Comparison of ENCODE assay signal across 8 mouse cellular contexts in genomic region chr12:80366004-80366480, GRCm38 (mm10).
A peak's percentile ranks its signal among the peaks of the same experiment; 100 is the strongest.
DNase-seq lines count a peak whose midpoint lies in the region; ATAC-seq and TF ChIP-seq lines count a peak whose summit lies in the region.

No protein-coding gene starts in this region.

- intact Hi-C loops in gastrocnemius, adult 2 months (cut with DNase I): no loop called here
- intact Hi-C loops in gastrocnemius, postnatal 36 days (cut with DNase I): no loop called here

- no peaks in the 10 kb centered on the region for H3K27me3 ChIP-seq in MEL (ENCODE audit: control insufficient read depth in 1 of 2, insufficient read depth in 2 of 2, low read length in 2 of 2)
- no peaks in the 10 kb centered on the region for H3K27me3 ChIP-seq in intestine, postnatal 0 days (replicated peaks; ENCODE audit: control insufficient read depth, insufficient read depth, low read length)
- no peaks in the 10 kb centered on the region for H3K27me3 ChIP-seq in limb, embryonic 14.5 days (ENCODE audit: control insufficient read depth, insufficient read depth, low read length)

- no peaks in the 10 kb centered on the region for H3K9me3 ChIP-seq in MEL (replicated peaks; ENCODE audit: insufficient read depth, low read length)
- no peaks in the 10 kb centered on the region for H3K9me3 ChIP-seq in intestine, postnatal 0 days (ENCODE audit: control insufficient read depth)
- H3K9me3 ChIP-seq in limb, embryonic 14.5 days (ENCODE audit: control insufficient read depth, low read length): no peaks in the 10 kb centered on the region; the same call in 1 of the 2 replicates

- peak; percentile 10; the same call in 1 of the 2 replicates for ATAC-seq in intestine, postnatal 0 days
- peak; percentile 88 for ATAC-seq in limb, embryonic 14.5 days (ENCODE audit: low FRiP score, low read depth)
- no peak for ATAC-seq in erythroblast, adult 5-6 weeks (replicated peaks; ENCODE audit: low FRiP score, poor library complexity, severe bottlenecking)

- no peak overlapping the region for H3K9ac ChIP-seq in MEL (ENCODE audit: control insufficient read depth, low read depth, low read length, poor library complexity, severe bottlenecking)
- H3K9ac ChIP-seq in intestine, postnatal 0 days (ENCODE audit: low read depth, low read length): no peak overlapping the region
- no peak overlapping the region for H3K9ac ChIP-seq in limb, embryonic 14.5 days (ENCODE audit: low read depth, low read length, severe bottlenecking)

- TF ChIP-seq POLR2A in MEL (IDR thresholded peaks at IDR 0.05; ENCODE audit: control insufficient read depth in 1 of 2, insufficient read depth in 1 of 2, low read depth in 1 of 2, low read length in 2 of 2, poor library complexity in 1 of 2): no peak
- no peak for TF ChIP-seq POLR2A in limb, embryonic 14.5 days (IDR thresholded peaks at IDR 0.05; ENCODE audit: borderline replicate concordance, extremely low read depth, insufficient read depth, insufficient read length)

- DNase-seq in gastrocnemius, adult 2 months: peak; percentile 34
- no peak for DNase-seq in gastrocnemius, postnatal 36 days
- DNase-seq in MEL (ENCODE audit: low read depth, low spot score): peak; percentile 44
- DNase-seq in fibroblast of lung, adult 2 months (ENCODE audit: low read depth): peak; percentile 96
- peak; percentile 90 for DNase-seq in limb, embryonic 14.5 days (ENCODE audit: low spot score)
- DNase-seq in yolk sac, embryonic 10.5 days (ENCODE audit: low spot score): peak; percentile 71

- peaks cover 0 to 7% of the 10 kb centered on the region in 2 experiments; a peak in 1 of 4 replicates for H3K4me1 ChIP-seq in MEL (ENCODE audit: control insufficient read depth in 1 of 2, insufficient read depth in 2 of 2, low read length in 2 of 2)
- 0 out of 2 replicates have a peak, but pooled peaks cover 4% of the 10 kb centered on the region for H3K4me1 ChIP-seq in intestine, postnatal 0 days (replicated peaks; ENCODE audit: control insufficient read depth, insufficient read depth, low read length)
- peaks cover 22% of the 10 kb centered on the region for H3K4me1 ChIP-seq in limb, embryonic 14.5 days (ENCODE audit: control insufficient read depth, insufficient read depth, low read length)

- H3K36me3 ChIP-seq in MEL (ENCODE audit: control insufficient read depth in 1 of 2, insufficient read depth in 2 of 2, low read length in 2 of 2): peaks cover 7 to 11% of the 10 kb centered on the region in 2 experiments
- peaks cover 27% of the 10 kb centered on the region for H3K36me3 ChIP-seq in intestine, postnatal 0 days (ENCODE audit: control insufficient read depth, insufficient read depth)
- H3K36me3 ChIP-seq in limb, embryonic 14.5 days (ENCODE audit: control insufficient read depth, insufficient read depth, low read length): peaks cover 31% of the 10 kb centered on the region

- TF ChIP-seq RAD21 in MEL (IDR thresholded peaks at IDR 0.05; ENCODE audit: low read depth, low read length): no peak

- peak overlapping the region; percentile 61 for H3K27ac ChIP-seq in gastrocnemius, adult 2 months
- H3K27ac ChIP-seq in MEL (ENCODE audit: control insufficient read depth, low read depth, low read length): no peak overlapping the region
- no peak overlapping the region for H3K27ac ChIP-seq in intestine, postnatal 0 days (ENCODE audit: low read depth, low read length)
- peak overlapping the region; percentile 79 for H3K27ac ChIP-seq in limb, embryonic 14.5 days (replicated peaks; ENCODE audit: low read depth, low read length)

- WGBS in intestine, postnatal 0 days: 14% methylated on average over 3 of the region's 3 CpGs
- 6% methylated on average over 3 of the region's 3 CpGs for WGBS in limb, embryonic 14.5 days

- H3K4me2 ChIP-seq in intestine, postnatal 0 days (replicated peaks; ENCODE audit: low read depth): no peak overlapping the region
- no peak overlapping the region; the same call in 1 of the 2 replicates for H3K4me2 ChIP-seq in limb, embryonic 14.5 days (replicated peaks; ENCODE audit: low read depth, low read length, severe bottlenecking)

- peak overlapping the region; percentile 13 for H3K4me3 ChIP-seq in gastrocnemius, adult 2 months
- no peak overlapping the region for H3K4me3 ChIP-seq in MEL (ENCODE audit: control insufficient read depth in 1 of 2, insufficient read depth in 1 of 2, low read depth in 2 of 2, low read length in 2 of 2)
- H3K4me3 ChIP-seq in intestine, postnatal 0 days (ENCODE audit: low read depth, low read length): no peak overlapping the region
- H3K4me3 ChIP-seq in limb, embryonic 14.5 days (replicated peaks; ENCODE audit: low read length): no peak overlapping the region

- H3K79me2 ChIP-seq in MEL (ENCODE audit: control insufficient read depth, insufficient read depth, low read length, poor library complexity): no peaks in the 10 kb centered on the region

- TF ChIP-seq CTCF in gastrocnemius, adult 2 months (IDR thresholded peaks at IDR 0.05): no peak
- no peak for TF ChIP-seq CTCF in MEL (IDR thresholded peaks at IDR 0.05 in 2 of 3, conservative IDR thresholded peaks at IDR 0.05 in 1 of 3; ENCODE audit: control insufficient read depth in 1 of 3, insufficient read depth in 1 of 3, low read depth in 2 of 3, low read length in 3 of 3, poor library complexity in 1 of 3, severe bottlenecking in 1 of 3)
- TF ChIP-seq CTCF in intestine, postnatal 0 days (IDR thresholded peaks at IDR 0.05; ENCODE audit: low read depth): no peak

- no peak for TF ChIP-seq EP300 in MEL (IDR thresholded peaks at IDR 0.05; ENCODE audit: low read depth in 1 of 2, low read length in 2 of 2)

TF ChIP-seq in MEL, 35 proteins besides CTCF, POLR2A, EP300 and RAD21:
- no peak for TF ChIP-seq NELFE (IDR thresholded peaks at IDR 0.05; ENCODE audit: low read depth, low read length)
- TF ChIP-seq ZKSCAN1 (IDR thresholded peaks at IDR 0.05; ENCODE audit: low read depth, low read length): no peak
- no peak for TF ChIP-seq POLR2AphosphoS2 (IDR thresholded peaks at IDR 0.05; ENCODE audit: low read length)
- no peak for TF ChIP-seq MYC (IDR thresholded peaks at IDR 0.05; ENCODE audit: low read depth, low read length)
- no peak for TF ChIP-seq JUND (IDR thresholded peaks at IDR 0.05; ENCODE audit: low read depth, low read length)
- no peak for TF ChIP-seq NRF1 (IDR thresholded peaks at IDR 0.05; ENCODE audit: insufficient read depth, low read depth, low read length, poor library complexity, severe bottlenecking)
- no peak for TF ChIP-seq TCF12 (IDR thresholded peaks at IDR 0.05; ENCODE audit: low read depth, low read length)
- TF ChIP-seq POLR2AphosphoS5 (IDR thresholded peaks at IDR 0.05; ENCODE audit: borderline replicate concordance, low read depth, low read length): no peak
- no peak for TF ChIP-seq TAL1 (IDR thresholded peaks at IDR 0.05; ENCODE audit: low read length)
- TF ChIP-seq ETS1 (IDR thresholded peaks at IDR 0.05; ENCODE audit: low read depth, low read length): no peak
- no peak for TF ChIP-seq MAFK (IDR thresholded peaks at IDR 0.05; ENCODE audit: borderline replicate concordance, low read depth, low read length)
- TF ChIP-seq MAX (IDR thresholded peaks at IDR 0.05; ENCODE audit: low read length): no peak
- no peak for TF ChIP-seq ELF1 (IDR thresholded peaks at IDR 0.05; ENCODE audit: low read depth, low read length)
- TF ChIP-seq CHD2 (IDR thresholded peaks at IDR 0.05; ENCODE audit: low read length): no peak
- no peak for TF ChIP-seq MXI1 (IDR thresholded peaks at IDR 0.05; ENCODE audit: low read depth, low read length)

Comparison
In these comparisons a context has a peak if more than half of its experiments do, and no peak if none do; other contexts are left out.
1. DNase-seq: peak in gastrocnemius, adult 2 months (single experiment), MEL (single experiment), fibroblast of lung, adult 2 months (single experiment), limb, embryonic 14.5 days (single experiment) and yolk sac, embryonic 10.5 days (single experiment); none in gastrocnemius, postnatal 36 days (0 of 2).
2. H3K27ac ChIP-seq: peak in gastrocnemius, adult 2 months (single experiment) and limb, embryonic 14.5 days (single experiment); none in MEL (single experiment) and intestine, postnatal 0 days (single experiment).